Mouse (Mus musculus) ES-Bruce4 (cell line): Measurements from ENCODE around the gene Ess2.

ENCODE experiments used
- CTCF ChIP-seq: IDR thresholded peaks from one replicate; pipeline ENCODE4 v1.8.1; 2011; ENCODE audit warnings: low read depth, low read length
- EP300 ChIP-seq: IDR thresholded peaks from 2 replicates; pipeline ENCODE4 v1.6.1; 2011; ENCODE audit warnings: low read depth, low read length; ENCODE audit not compliant: insufficient read depth
- POLR2A ChIP-seq: IDR thresholded peaks from one replicate; pipeline ENCODE4 v1.8.1; 2011; ENCODE audit warnings: low read length; ENCODE audit not compliant: insufficient read depth

- no peak for TF ChIP-seq CTCF
- no peak for TF ChIP-seq POLR2A
- no peak for TF ChIP-seq EP300
Measured at GRCm38 (mm10) chr16:17853263-17853662, 57.9 kb downstream of the Ess2 start.
